Mouse (Mus musculus) spleen, adult 2 months (tissue): ENCODE results near the gene Rora. TPM values are rescaled to one million over a fixed set of nuclear protein-coding genes. Genes with fewer than 3 reads are reported as not detected.

Experiments
- DNase-seq, 2 experiments: peaks; one replicate each; pipeline versions ENCODE4 v3.0.0 to v3.0.0-alpha.2; 2012 to 2021; ENCODE audit warnings: low spot score in 2 of 2, low read depth in 1 of 2
- H3K27ac ChIP-seq: fragments of 200-500 bp; 2 replicates; pipeline ENCODE4 v1.5.1; 2012; ENCODE audit warnings: low read length, inconsistent platforms; ENCODE audit not compliant: insufficient read depth
- H3K27me3 ChIP-seq: fragments of 200-500 bp; 2 replicates; pipeline ENCODE4 v1.6.1; 2012; ENCODE audit warnings: mild to moderate bottlenecking, moderate library complexity, low read length, inconsistent platforms; ENCODE audit not compliant: control insufficient read depth, insufficient read depth
- H3K36me3 ChIP-seq: fragments of 200-500 bp; 2 replicates; pipeline ENCODE4 v1.6.1; 2012; ENCODE audit warnings: mild to moderate bottlenecking, low read length, inconsistent platforms; ENCODE audit not compliant: control insufficient read depth, insufficient read depth
- H3K4me1 ChIP-seq: fragments of 200-500 bp; 2 replicates; pipeline ENCODE4 v1.6.1; 2011; ENCODE audit warnings: inconsistent platforms; ENCODE audit not compliant: control insufficient read depth, insufficient read depth, insufficient read length
- H3K4me3 ChIP-seq: fragments of 200-500 bp; 2 replicates; pipeline ENCODE4 v1.5.1; 2011; ENCODE audit warnings: mild to moderate bottlenecking, inconsistent platforms; ENCODE audit not compliant: insufficient read depth, insufficient read length; ENCODE audit errors: extremely low read depth
- CTCF ChIP-seq: fragments of 200-500 bp; IDR thresholded peaks from 2 replicates; pipeline ENCODE4 v1.5.1; 2011; ENCODE audit warnings: mild to moderate bottlenecking, inconsistent platforms; ENCODE audit not compliant: insufficient read depth, insufficient read length, insufficient replicate concordance; ENCODE audit errors: extremely low read depth
- POLR2A ChIP-seq: fragments of 200-500 bp; IDR thresholded peaks from 2 replicates; pipeline ENCODE4 v1.6.1; 2011; ENCODE audit warnings: low read depth, low read length, inconsistent platforms
- WGBS: fragments of 180-500 bp; shearing (Covaris S2); methylation state at CpG from one replicate; pipeline ENCODE4 v1.1.7; 2018; 5-methylcytosine and 5-hydroxymethylcytosine counted together
- polyA plus RNA-seq: library from polyadenylated mRNA; depleted of rRNA; stranded (reverse); fragments of >200 nt; gene quantifications from 2 replicates; pipeline ENCODE4 v1.2.3, GENCODE M21; 2012

The Rora gene
- polyA plus RNA-seq, 1 experiment: 1.7 TPM

DNA sequence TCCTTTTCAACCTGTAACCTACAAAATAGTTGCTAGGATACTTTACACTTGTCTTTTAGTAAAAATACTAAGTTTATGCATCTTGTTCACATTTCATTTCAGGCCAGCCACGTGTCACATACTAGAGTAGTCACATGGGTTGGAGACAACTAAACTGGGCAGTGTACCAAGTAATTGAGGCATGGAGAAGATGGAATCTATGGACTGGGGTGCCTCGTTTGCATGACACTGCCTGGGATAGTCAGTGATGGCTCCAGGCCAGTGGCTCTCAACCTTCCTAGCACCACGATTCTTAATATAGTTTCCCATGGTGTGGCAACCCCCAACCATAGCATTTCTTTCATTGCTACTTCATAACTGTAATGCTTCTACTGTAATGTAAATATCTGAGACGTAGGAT, 198.6 kb downstream of the Rora start:
- Histone ChIP-seq H3K27me3 (no peaks in the 10 kb centered on the region), H3K4me1 (no peaks in the 10 kb centered on the region), H3K36me3 (no peaks in the 10 kb centered on the region), H3K4me3 (no peak overlapping the region), H3K27ac (no peak overlapping the region)
- TF ChIP-seq POLR2A (no peak), CTCF (no peak)
- DNase-seq: no peak
- 86% methylated on average over 4 of the region's 4 CpGs for WGBS

DNA sequence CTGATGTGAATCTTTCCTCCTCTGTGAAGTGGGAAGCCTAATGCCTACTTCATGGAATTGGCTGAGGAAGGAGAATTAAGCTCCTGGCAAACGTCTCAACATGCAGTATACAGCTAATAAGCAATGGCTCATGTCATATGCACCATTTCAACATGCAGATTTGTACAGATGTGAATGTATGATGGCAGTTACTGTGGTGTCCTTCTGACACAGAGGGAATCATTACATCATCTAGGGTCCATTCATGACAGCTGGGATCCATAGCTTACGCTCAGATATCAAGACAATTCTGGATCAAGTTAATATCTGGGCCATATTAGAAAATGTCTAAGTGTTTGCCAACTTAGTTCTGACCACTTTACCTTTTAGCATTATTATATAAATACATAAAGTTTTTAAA, 199.3 kb downstream of the Rora start:
- H3K4me1 ChIP-seq: no peaks in the 10 kb centered on the region
- H3K27ac ChIP-seq: no peak overlapping the region
- H3K4me3 ChIP-seq: no peak overlapping the region
- no peak for DNase-seq
- 92% methylated on average over 2 of the region's 2 CpGs for WGBS
- H3K27me3 ChIP-seq: no peaks in the 10 kb centered on the region
- TF ChIP-seq POLR2A (no peak), CTCF (no peak)
- H3K36me3 ChIP-seq: no peaks in the 10 kb centered on the region

DNA sequence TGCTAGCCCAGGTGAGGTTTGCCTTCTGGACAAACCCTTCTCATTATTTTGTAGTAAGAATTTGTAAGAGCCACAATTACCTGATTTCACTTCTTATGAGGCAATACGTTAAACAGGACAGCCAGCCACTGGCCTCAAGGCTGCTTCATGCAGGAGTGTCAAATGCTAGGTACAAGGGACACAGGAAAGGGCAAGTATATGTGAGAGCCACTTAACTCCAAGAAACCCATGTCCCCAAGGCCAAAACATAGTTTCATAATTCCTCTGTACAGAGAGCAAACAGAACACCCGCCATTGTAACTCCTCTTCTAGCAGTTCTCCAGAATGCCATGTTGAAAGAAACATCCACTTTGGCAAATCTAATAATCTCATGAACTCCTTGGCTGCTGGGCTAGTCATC, 205.9 kb downstream of the Rora start:
- 88% methylated on average over 2 of the region's 2 CpGs for WGBS
- Histone ChIP-seq H3K4me1 (no peaks in the 10 kb centered on the region), H3K27me3 (no peaks in the 10 kb centered on the region), H3K4me3 (no peak overlapping the region), H3K27ac (no peak overlapping the region), H3K36me3 (no peaks in the 10 kb centered on the region)
- no peak for DNase-seq
- TF ChIP-seq POLR2A: no peak
- no peak for TF ChIP-seq CTCF

DNA sequence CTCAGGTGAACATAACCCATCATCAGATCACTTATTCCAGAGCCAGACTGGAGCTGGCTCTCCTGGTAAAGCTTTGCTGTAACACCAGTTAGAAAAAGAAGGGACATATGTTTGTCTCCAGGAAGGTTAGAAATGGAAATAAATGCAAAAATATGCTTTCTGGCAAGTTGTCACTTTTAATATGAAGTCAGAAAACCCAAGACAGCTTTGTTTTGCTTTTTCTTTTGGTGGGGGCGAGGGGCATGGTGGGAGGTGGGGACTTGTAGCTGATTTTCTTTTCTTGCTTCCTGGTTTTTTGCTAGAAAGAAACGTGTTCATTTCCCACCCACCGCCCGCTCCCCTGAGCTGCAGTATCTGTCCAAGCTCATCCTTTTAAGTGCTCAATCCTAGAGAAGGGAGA, 212.7 kb downstream of the Rora start:
- no peaks in the 10 kb centered on the region for H3K27me3 ChIP-seq
- WGBS: 86% methylated on average over 4 of the region's 4 CpGs
- no peak for DNase-seq
- no peak overlapping the region for H3K4me3 ChIP-seq
- H3K36me3 ChIP-seq: no peaks in the 10 kb centered on the region
- no peak overlapping the region for H3K27ac ChIP-seq
- TF ChIP-seq POLR2A (no peak), CTCF (no peak)
- no peaks in the 10 kb centered on the region for H3K4me1 ChIP-seq

DNA sequence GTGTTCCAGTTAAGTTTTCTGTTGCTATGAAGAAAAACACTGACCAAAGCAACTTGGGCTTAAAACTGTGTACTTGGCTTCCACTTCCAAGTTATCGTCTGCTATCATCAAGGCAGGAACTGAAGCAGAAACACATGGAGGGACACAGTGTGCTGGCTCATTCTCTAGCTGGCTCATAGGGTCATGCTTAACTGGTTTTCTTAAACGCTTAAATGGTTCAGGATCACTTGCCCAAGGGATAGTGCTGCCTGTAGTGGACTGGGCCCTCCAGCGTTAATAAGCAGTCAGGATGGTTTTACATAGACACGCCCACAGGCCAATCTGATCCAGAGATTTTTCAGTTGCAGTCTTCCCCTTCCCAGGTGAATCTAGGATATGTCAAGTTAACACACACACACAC, 220.3 kb downstream of the Rora start:
- no peak for DNase-seq
- Histone ChIP-seq H3K4me1 (no peaks in the 10 kb centered on the region), H3K36me3 (no peaks in the 10 kb centered on the region), H3K27ac (no peak overlapping the region), H3K4me3 (no peak overlapping the region), H3K27me3 (no peaks in the 10 kb centered on the region)
- TF ChIP-seq POLR2A: no peak
- no peak for TF ChIP-seq CTCF
- 80% methylated on average over 4 of the region's 4 CpGs for WGBS

DNA sequence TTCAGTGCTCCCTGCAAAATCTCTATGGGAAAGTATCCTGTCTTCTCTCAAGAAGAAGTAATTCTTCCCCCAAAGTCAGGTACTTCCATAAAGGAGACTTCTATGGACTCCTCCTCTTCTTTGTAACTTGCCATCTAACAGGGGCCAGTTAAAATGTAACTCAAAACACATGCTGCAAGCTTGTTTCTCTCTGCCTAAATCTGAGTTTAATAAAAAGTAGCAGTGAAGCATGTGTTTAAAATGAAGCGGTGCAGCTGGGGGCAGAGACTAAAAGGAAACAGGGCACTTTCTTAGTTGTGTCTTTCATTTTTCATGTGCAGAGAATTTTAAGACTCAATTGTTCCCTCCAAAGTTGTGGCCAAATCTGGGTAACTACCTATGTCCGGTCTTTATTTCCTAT, 221.0 kb downstream of the Rora start:
- no peaks in the 10 kb centered on the region for H3K36me3 ChIP-seq
- 87% methylated on average over 2 of the region's 2 CpGs for WGBS
- H3K27ac ChIP-seq: no peak overlapping the region
- no peak overlapping the region for H3K4me3 ChIP-seq
- no peak for TF ChIP-seq POLR2A
- TF ChIP-seq CTCF: no peak
- no peak for DNase-seq
- H3K27me3 ChIP-seq: no peaks in the 10 kb centered on the region
- H3K4me1 ChIP-seq: no peaks in the 10 kb centered on the region

DNA sequence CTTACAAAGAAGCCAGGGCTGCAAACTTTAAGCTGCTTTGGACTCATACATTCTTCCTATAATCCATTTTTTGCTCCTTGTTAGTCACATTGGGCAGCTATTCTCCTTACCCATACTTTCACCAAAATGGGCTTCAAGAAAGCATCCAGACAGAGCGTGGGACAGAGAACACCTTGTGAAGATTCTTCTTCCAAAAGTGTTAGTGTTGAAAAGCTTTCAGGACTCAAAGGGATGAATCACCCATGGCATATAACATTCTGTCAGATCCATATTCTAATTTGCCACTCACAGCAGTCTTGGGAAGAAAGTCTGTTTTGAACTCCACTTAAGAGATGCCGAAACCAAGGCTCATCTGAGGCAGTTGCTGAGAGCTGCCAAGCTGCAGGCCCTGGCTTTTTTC, 222.2 kb downstream of the Rora start:
- DNase-seq: no peak
- WGBS: 80% methylated on average over 2 of the region's 2 CpGs
- no peaks in the 10 kb centered on the region for H3K27me3 ChIP-seq
- no peaks in the 10 kb centered on the region for H3K36me3 ChIP-seq
- H3K27ac ChIP-seq: no peak overlapping the region
- no peak for TF ChIP-seq POLR2A
- TF ChIP-seq CTCF: no peak
- H3K4me3 ChIP-seq: no peak overlapping the region
- no peaks in the 10 kb centered on the region for H3K4me1 ChIP-seq
